Mouse (Mus musculus) MEL (cell line): Measurements from ENCODE around the gene Tcf7. TPM values are rescaled to one million over a fixed set of nuclear protein-coding genes. Genes with fewer than 3 reads are reported as not detected.
A peak's percentile ranks its signal among the peaks of the same experiment; 100 is the strongest.

Experiments used
- DNase-seq: peaks from one replicate; pipeline ENCODE4 v3.0.0; 2011; ENCODE audit warnings: low read depth, low spot score
- H3K27ac ChIP-seq: 2 replicates; pipeline ENCODE4 v1.5.1; 2012; ENCODE audit warnings: low read depth, mild to moderate bottlenecking, control low read depth, low read length, moderate library complexity; ENCODE audit not compliant: control insufficient read depth
- H3K27me3 ChIP-seq, 2 experiments: fragments of 150-350 bp in 1 of 2; sonication (generic) in 1 of 2; 2 replicates each; pipeline ENCODE4 v1.6.1; 2012; ENCODE audit warnings: low read length in 2 of 2, mild to moderate bottlenecking in 2 of 2, improper control_type of control experiment in 1 of 2, moderate library complexity in 1 of 2; ENCODE audit not compliant: insufficient read depth in 2 of 2, control insufficient read depth in 1 of 2
- H3K36me3 ChIP-seq, 2 experiments: 2 replicates each; pipeline ENCODE4 v1.6.1; 2012 to 2014; ENCODE audit warnings: low read length in 2 of 2, improper control_type of control experiment in 1 of 2, inconsistent platforms in 1 of 2, mild to moderate bottlenecking in 1 of 2; ENCODE audit not compliant: insufficient read depth in 2 of 2, control insufficient read depth in 1 of 2
- H3K4me1 ChIP-seq, 2 experiments: fragments of 150-350 bp in 1 of 2; sonication (generic) in 1 of 2; 2 replicates each; pipeline ENCODE4 v1.6.1; 2012; ENCODE audit warnings: low read length in 2 of 2, improper control_type of control experiment in 1 of 2, mild to moderate bottlenecking in 1 of 2; ENCODE audit not compliant: insufficient read depth in 2 of 2, control insufficient read depth in 1 of 2
- H3K4me3 ChIP-seq, 2 experiments: fragments of 150-350 bp in 1 of 2; sonication (generic) in 1 of 2; 2 replicates each; pipeline ENCODE4 v1.5.1; 2012; ENCODE audit warnings: low read depth in 2 of 2, low read length in 2 of 2, mild to moderate bottlenecking in 2 of 2, moderate library complexity in 2 of 2, control low read depth in 1 of 2, improper control_type of control experiment in 1 of 2; ENCODE audit not compliant: control insufficient read depth in 1 of 2, insufficient read depth in 1 of 2
- H3K79me2 ChIP-seq: 2 replicates; pipeline ENCODE4 v1.6.1; 2012; ENCODE audit warnings: mild to moderate bottlenecking, low read length, moderate library complexity; ENCODE audit not compliant: control insufficient read depth, poor library complexity, insufficient read depth
- H3K9ac ChIP-seq: 2 replicates; pipeline ENCODE4 v1.6.1; 2012; ENCODE audit warnings: low read depth, mild to moderate bottlenecking, control low read depth, low read length, moderate library complexity; ENCODE audit not compliant: control insufficient read depth, poor library complexity, severe bottlenecking
- H3K9me3 ChIP-seq: fragments of 150-350 bp; sonication (generic); replicated peaks from 2 replicates; pipeline ENCODE4 v1.6.1; 2012; ENCODE audit warnings: mild to moderate bottlenecking, low read length, improper control_type of control experiment, moderate library complexity; ENCODE audit not compliant: insufficient read depth
- BHLHE40 ChIP-seq: IDR thresholded peaks from 2 replicates; pipeline ENCODE4 v1.6.1; 2012; ENCODE audit warnings: low read depth, mild to moderate bottlenecking, inconsistent platforms, low read length, improper control_type of control experiment, borderline replicate concordance
- CTCF ChIP-seq, 3 experiments: IDR thresholded peaks in 2 of 3; conservative IDR thresholded peaks in 1 of 3; 2 replicates each; pipeline ENCODE4 v1.5.1; 2011 to 2012; ENCODE audit warnings: low read length in 3 of 3, low read depth in 2 of 3, mild to moderate bottlenecking in 2 of 3, improper control_type of control experiment in 1 of 3, inconsistent platforms in 1 of 3, mixed read lengths in 1 of 3, moderate library complexity in 1 of 3; ENCODE audit not compliant: control insufficient read depth in 1 of 3, insufficient read depth in 1 of 3, poor library complexity in 1 of 3, severe bottlenecking in 1 of 3
- E2F4 ChIP-seq: IDR thresholded peaks from 2 replicates; pipeline ENCODE4 v1.6.1; 2011; ENCODE audit warnings: low read depth, low read length, improper control_type of control experiment, borderline replicate concordance
- ELF1 ChIP-seq: IDR thresholded peaks from 2 replicates; pipeline ENCODE4 v1.6.1; 2014; ENCODE audit warnings: low read depth, mild to moderate bottlenecking, inconsistent platforms, low read length, improper control_type of control experiment, moderate library complexity
- GABPA ChIP-seq: IDR thresholded peaks from 2 replicates; pipeline ENCODE4 v1.6.1; 2012; ENCODE audit warnings: low read depth, mild to moderate bottlenecking, inconsistent platforms, low read length, improper control_type of control experiment, moderate library complexity
- KAT2A ChIP-seq: conservative IDR thresholded peaks from 2 replicates; pipeline ENCODE4 v1.6.1; 2012; ENCODE audit warnings: low read depth, low read length, improper control_type of control experiment, inconsistent platforms
- MAX ChIP-seq: IDR thresholded peaks from 2 replicates; pipeline ENCODE4 v1.6.1; 2011; ENCODE audit warnings: low read length, improper control_type of control experiment
- MEF2A ChIP-seq: IDR thresholded peaks from 2 replicates; pipeline ENCODE4 v1.6.1; 2014; ENCODE audit warnings: low read depth, mild to moderate bottlenecking, inconsistent platforms, low read length, improper control_type of control experiment; ENCODE audit not compliant: poor library complexity, insufficient replicate concordance, severe bottlenecking; ENCODE audit errors: extremely low read depth
- MXI1 ChIP-seq: IDR thresholded peaks from 2 replicates; pipeline ENCODE4 v1.6.1; 2011; ENCODE audit warnings: mild to moderate bottlenecking, low read depth, low read length, improper control_type of control experiment
- POLR2AphosphoS2 ChIP-seq: IDR thresholded peaks from 2 replicates; pipeline ENCODE4 v1.6.1; 2011; ENCODE audit warnings: low read length, improper control_type of control experiment
- RAD21 ChIP-seq: IDR thresholded peaks from 2 replicates; pipeline ENCODE4 v1.6.1; 2011; ENCODE audit warnings: mild to moderate bottlenecking, low read depth, low read length, improper control_type of control experiment
- RCOR1 ChIP-seq: IDR thresholded peaks from 2 replicates; pipeline ENCODE4 v1.6.1; 2012; ENCODE audit warnings: low read depth, mild to moderate bottlenecking, inconsistent platforms, low read length, improper control_type of control experiment
- SMC3 ChIP-seq: IDR thresholded peaks from 2 replicates; pipeline ENCODE4 v1.6.1; 2011; ENCODE audit warnings: low read depth, low read length, improper control_type of control experiment
- TBP ChIP-seq: IDR thresholded peaks from 2 replicates; pipeline ENCODE4 v1.8.0; 2011; ENCODE audit warnings: low read depth, low read length, improper control_type of control experiment
- TCF12 ChIP-seq: IDR thresholded peaks from 2 replicates; pipeline ENCODE4 v1.6.1; 2014; ENCODE audit warnings: low read depth, mild to moderate bottlenecking, inconsistent platforms, low read length, improper control_type of control experiment, moderate library complexity
- ZC3H11A ChIP-seq: IDR thresholded peaks from 2 replicates; pipeline ENCODE4 v1.6.1; 2012; ENCODE audit warnings: low read depth, mild to moderate bottlenecking, inconsistent platforms, low read length, improper control_type of control experiment
- ZMIZ1 ChIP-seq: IDR thresholded peaks from 2 replicates; pipeline ENCODE4 v1.6.1; 2012; ENCODE audit warnings: low read depth, mild to moderate bottlenecking, inconsistent platforms, low read length, improper control_type of control experiment, moderate library complexity
- polyA plus RNA-seq, 2 experiments: library from polyadenylated mRNA; stranded (reverse) in 1 of 2; unstranded in 1 of 2; fragments of >175 nt in 1 of 2; fragments of >200 nt in 1 of 2; gene quantifications; 2 replicates each; pipeline versions ENCODE4 v1.2.1 to v1.2.4; 2012; ENCODE audit warnings: low replicate concordance in 2 of 2, low read depth in 1 of 2; ENCODE audit not compliant: insufficient read length in 2 of 2, insufficient read depth in 1 of 2, missing spikeins in 1 of 2
- total RNA-seq: library from RNA; depleted of rRNA; stranded (reverse); fragments of 300-350 nt; gene quantifications from 2 replicates; pipeline ENCODE4 v1.2.3, GENCODE M21; 2012

Gene Tcf7
- total and polyA plus RNA-seq, 3 experiments, result 0.12 to 2.3 TPM; not detected in 1

- Histone ChIP-seq H3K4me3 (no peak overlapping the region), H3K4me1 (no peaks in the 10 kb centered on the region), H3K9me3 (no peaks in the 10 kb centered on the region), H3K27me3 (no peaks in the 10 kb centered on the region), H3K36me3 (no peaks in the 10 kb centered on the region), H3K9ac (no peak overlapping the region), H3K27ac (no peak overlapping the region), H3K79me2 (no peaks in the 10 kb centered on the region)
- DNase-seq, result no peak
- TF ChIP-seq MEF2A (no peak), POLR2AphosphoS2 (0 out of 2 replicates have a peak, but pooled peaks have one; percentile 24)
Observed at GRCm38 (mm10) chr11:52255077-52255476, 27.7 kb downstream of the Tcf7 start.

GRCm38 (mm10) chr11:52253674-52254375 lies 29.0 kb downstream of the Tcf7 start:
- H3K9ac ChIP-seq, result no peak overlapping the region
- no peaks in the 10 kb centered on the region for H3K9me3 ChIP-seq
- no peak overlapping the region for H3K27ac ChIP-seq
- TF ChIP-seq RAD21, result peak; percentile 73
- no peak for TF ChIP-seq ELF1
- no peak for TF ChIP-seq MXI1
- peak; percentile 56 for TF ChIP-seq ZC3H11A
- TF ChIP-seq TCF12, result no peak
- peak; percentile 79 to 90 (median 87) for TF ChIP-seq CTCF (IDR thresholded peaks at IDR 0.05 in 2 of 3, conservative IDR thresholded peaks at IDR 0.05 in 1 of 3; ENCODE audit: control insufficient read depth in 1 of 3, insufficient read depth in 1 of 3, low read depth in 2 of 3, low read length in 3 of 3, poor library complexity in 1 of 3, severe bottlenecking in 1 of 3)
- peak; percentile 94 for TF ChIP-seq SMC3
- TF ChIP-seq, all 39 proteins: peak for 4
- no peaks in the 10 kb centered on the region for H3K27me3 ChIP-seq
- no peaks in the 10 kb centered on the region for H3K4me1 ChIP-seq
- no peaks in the 10 kb centered on the region for H3K36me3 ChIP-seq
- no peaks in the 10 kb centered on the region for H3K79me2 ChIP-seq
- H3K4me3 ChIP-seq, result no peak overlapping the region
- peak; percentile 73 for DNase-seq

- no peak for TF ChIP-seq KAT2A
- no peak for TF ChIP-seq ZMIZ1
- no peak for TF ChIP-seq BHLHE40
- TF ChIP-seq TCF12, result no peak
- TF ChIP-seq CTCF (IDR thresholded peaks at IDR 0.05 in 2 of 3, conservative IDR thresholded peaks at IDR 0.05 in 1 of 3; ENCODE audit: control insufficient read depth in 1 of 3, insufficient read depth in 1 of 3, low read depth in 2 of 3, low read length in 3 of 3, poor library complexity in 1 of 3, severe bottlenecking in 1 of 3), result no peak
- TF ChIP-seq ELF1, result no peak
- no peak for TF ChIP-seq RAD21
- no peak for TF ChIP-seq MAX
- no peak for TF ChIP-seq E2F4
- TF ChIP-seq MEF2A, result no peak
- TF ChIP-seq TBP, result no peak
- no peak for TF ChIP-seq RCOR1
- TF ChIP-seq GABPA, result no peak
- DNase-seq, result no peak
- H3K9me3 ChIP-seq, result no peaks in the 10 kb centered on the region
- H3K27me3 ChIP-seq, result no peaks in the 10 kb centered on the region
- H3K9ac ChIP-seq, result no peak overlapping the region
- H3K27ac ChIP-seq, result no peak overlapping the region
- no peaks in the 10 kb centered on the region for H3K79me2 ChIP-seq
- H3K4me3 ChIP-seq, result no peak overlapping the region
- no peaks in the 10 kb centered on the region for H3K4me1 ChIP-seq
- no peaks in the 10 kb centered on the region; a peak in 1 of 4 replicates for H3K36me3 ChIP-seq
Observed at GRCm38 (mm10) chr11:52252692-52253091, 30.1 kb downstream of the Tcf7 start.
